Mouse (Mus musculus): Measurements from ENCODE around the gene Xlr5a. TPM values are rescaled to one million over a fixed set of nuclear protein-coding genes. Genes with fewer than 3 reads are reported as not detected.

Gene Xlr5a
- not detected for polyA plus RNA-seq (2014; fragmentation: Illumina TruSeq; extraction: RNeasy Lipid Tissue Mini Kit (QIAGEN cat#74804); ENCODE audit: low read depth, low replicate concordance)

GRCm38 (mm10) chrX:73292876-73293275, at the start of gene Xlr5a, which contains the start of gene Xlr5c:
TSS of gene Xlr5a (minus strand) at chrX:73292976.
TSS of gene Xlr5c (minus strand) at chrX:73292976.

GRCm38 (mm10) chrX:73342483-73342895, 49.7 kb upstream of the Xlr5a start, which contains the start of gene Zfp275:
TSS of gene Zfp275 (plus strand) at chrX:73342621.

GRCm38 (mm10) chrX:73336740-73337139, 44.0 kb upstream of the Xlr5a start, which contains the start of gene Gm45015:
TSS of gene Gm45015 (minus strand) at chrX:73336840.

GRCm38 (mm10) chrX:73265270-73265669, 27.5 kb downstream of the Xlr5a start, which contains the start of gene Xlr3c:
TSS of gene Xlr3c (minus strand) at chrX:73265390.

GRCm38 (mm10) chrX:73242821-73243325, 49.9 kb downstream of the Xlr5a start, which contains the start of gene Xlr4c:
TSS of gene Xlr4c (minus strand) at chrX:73243130.

GRCm38 (mm10) chrX:73227914-73228605, 64.7 kb downstream of the Xlr5a start, which contains the start of gene F8a:
TSS of gene F8a (plus strand) at chrX:73228291.

GRCm38 (mm10) chrX:73213819-73214564, 78.8 kb downstream of the Xlr5a start, which contains the start of gene Xlr4b:
TSS of gene Xlr4b (plus strand) at chrX:73214333.

GRCm38 (mm10) chrX:73191934-73192333, 100.8 kb downstream of the Xlr5a start, which contains the start of gene Xlr3b:
TSS of gene Xlr3b (plus strand) at chrX:73192207.

GRCm38 (mm10) chrX:73176889-73177288, 115.9 kb downstream of the Xlr5a start, which contains the start of gene Spin2d:
TSS of gene Spin2d (minus strand) at chrX:73176989.

GRCm38 (mm10) chrX:73149350-73149749, 143.4 kb downstream of the Xlr5a start, which contains the start of gene DXBay18:
TSS of gene DXBay18 (minus strand) at chrX:73149450.

GRCm38 (mm10) chrX:73148496-73148895, 144.3 kb downstream of the Xlr5a start, which contains the start of gene Xlr5b:
TSS of gene Xlr5b (plus strand) at chrX:73148796.

GRCm38 (mm10) chrX:73116747-73117146, 176.0 kb downstream of the Xlr5a start, which contains the start of gene Gm14685:
TSS of gene Gm14685 (plus strand) at chrX:73117047.

GRCm38 (mm10) chrX:73096941-73097508, 195.8 kb downstream of the Xlr5a start, which contains the start of gene Xlr3a:
TSS of gene Xlr3a (minus strand) at chrX:73097095.

GRCm38 (mm10) chrX:73082267-73083055, 210.3 kb downstream of the Xlr5a start, which contains the start of gene Xlr4a:
TSS of gene Xlr4a (minus strand) at chrX:73082478.

GRCm38 (mm10) chrX:73064415-73064793, 228.4 kb downstream of the Xlr5a start, which contains the start of gene Pnma3:
TSS of gene Pnma3 (plus strand) at chrX:73064787.

Other genes starting within 250 kb of the Xlr5a start
- gene Pnma3, start 228.2 kb downstream of the Xlr5a start, polyA plus RNA-seq (2014; fragmentation: Illumina TruSeq; extraction: RNeasy Lipid Tissue Mini Kit (QIAGEN cat#74804); ENCODE audit: low read depth, low replicate concordance): not detected
- gene Xlr4a, start 210.5 kb downstream of the Xlr5a start, polyA plus RNA-seq (2014; fragmentation: Illumina TruSeq; extraction: RNeasy Lipid Tissue Mini Kit (QIAGEN cat#74804); ENCODE audit: low read depth, low replicate concordance): 0.58 TPM
- gene Xlr3a, start 195.9 kb downstream of the Xlr5a start, polyA plus RNA-seq (2014; fragmentation: Illumina TruSeq; extraction: RNeasy Lipid Tissue Mini Kit (QIAGEN cat#74804); ENCODE audit: low read depth, low replicate concordance): 19.4 TPM
- gene Gm14685, start 175.9 kb downstream of the Xlr5a start, polyA plus RNA-seq (2014; fragmentation: Illumina TruSeq; extraction: RNeasy Lipid Tissue Mini Kit (QIAGEN cat#74804); ENCODE audit: low read depth, low replicate concordance): not detected
- gene Xlr5b, start 144.2 kb downstream of the Xlr5a start, polyA plus RNA-seq (2014; fragmentation: Illumina TruSeq; extraction: RNeasy Lipid Tissue Mini Kit (QIAGEN cat#74804); ENCODE audit: low read depth, low replicate concordance): not detected
- not detected for gene DXBay18, start 143.5 kb downstream of the Xlr5a start, polyA plus RNA-seq (2014; fragmentation: Illumina TruSeq; extraction: RNeasy Lipid Tissue Mini Kit (QIAGEN cat#74804); ENCODE audit: low read depth, low replicate concordance)
- gene Spin2d, start 116.0 kb downstream of the Xlr5a start, polyA plus RNA-seq (2014; fragmentation: Illumina TruSeq; extraction: RNeasy Lipid Tissue Mini Kit (QIAGEN cat#74804); ENCODE audit: low read depth, low replicate concordance): not detected
- gene Xlr3b, start 100.8 kb downstream of the Xlr5a start, polyA plus RNA-seq (2014; fragmentation: Illumina TruSeq; extraction: RNeasy Lipid Tissue Mini Kit (QIAGEN cat#74804); ENCODE audit: low read depth, low replicate concordance): 1.2 TPM
- gene Xlr4b, start 78.6 kb downstream of the Xlr5a start, polyA plus RNA-seq (2014; fragmentation: Illumina TruSeq; extraction: RNeasy Lipid Tissue Mini Kit (QIAGEN cat#74804); ENCODE audit: low read depth, low replicate concordance): 1.3 TPM
- 4.0 TPM for gene F8a, start 64.7 kb downstream of the Xlr5a start, polyA plus RNA-seq (2014; fragmentation: Illumina TruSeq; extraction: RNeasy Lipid Tissue Mini Kit (QIAGEN cat#74804); ENCODE audit: low read depth, low replicate concordance)
- gene Xlr4c, start 49.8 kb downstream of the Xlr5a start, polyA plus RNA-seq (2014; fragmentation: Illumina TruSeq; extraction: RNeasy Lipid Tissue Mini Kit (QIAGEN cat#74804); ENCODE audit: low read depth, low replicate concordance): not detected
- not detected for gene Xlr3c, start 27.6 kb downstream of the Xlr5a start, polyA plus RNA-seq (2014; fragmentation: Illumina TruSeq; extraction: RNeasy Lipid Tissue Mini Kit (QIAGEN cat#74804); ENCODE audit: low read depth, low replicate concordance)
- gene Xlr5c, start within 50 bp of the Xlr5a start, polyA plus RNA-seq (2014; fragmentation: Illumina TruSeq; extraction: RNeasy Lipid Tissue Mini Kit (QIAGEN cat#74804); ENCODE audit: low read depth, low replicate concordance): not detected
- gene Gm45015, start 43.9 kb upstream of the Xlr5a start, polyA plus RNA-seq (2014; fragmentation: Illumina TruSeq; extraction: RNeasy Lipid Tissue Mini Kit (QIAGEN cat#74804); ENCODE audit: low read depth, low replicate concordance): not detected
- 6.0 TPM for gene Zfp275, start 49.6 kb upstream of the Xlr5a start, polyA plus RNA-seq (2014; fragmentation: Illumina TruSeq; extraction: RNeasy Lipid Tissue Mini Kit (QIAGEN cat#74804); ENCODE audit: low read depth, low replicate concordance)
- not detected for gene Gm18336, start 105.8 kb upstream of the Xlr5a start, polyA plus RNA-seq (2014; fragmentation: Illumina TruSeq; extraction: RNeasy Lipid Tissue Mini Kit (QIAGEN cat#74804); ENCODE audit: low read depth, low replicate concordance)
- not detected for gene Zfp92, start 118.1 kb upstream of the Xlr5a start, polyA plus RNA-seq (2014; fragmentation: Illumina TruSeq; extraction: RNeasy Lipid Tissue Mini Kit (QIAGEN cat#74804); ENCODE audit: low read depth, low replicate concordance)
- not detected for gene Trex2, start 142.4 kb upstream of the Xlr5a start, polyA plus RNA-seq (2014; fragmentation: Illumina TruSeq; extraction: RNeasy Lipid Tissue Mini Kit (QIAGEN cat#74804); ENCODE audit: low read depth, low replicate concordance)
- 8.2 TPM for gene Haus7, start 166.1 kb upstream of the Xlr5a start, polyA plus RNA-seq (2014; fragmentation: Illumina TruSeq; extraction: RNeasy Lipid Tissue Mini Kit (QIAGEN cat#74804); ENCODE audit: low read depth, low replicate concordance)
- 75.2 TPM for gene Bgn, start 190.6 kb upstream of the Xlr5a start, polyA plus RNA-seq (2014; fragmentation: Illumina TruSeq; extraction: RNeasy Lipid Tissue Mini Kit (QIAGEN cat#74804); ENCODE audit: low read depth, low replicate concordance)
- gene Atp2b3, start 210.1 kb upstream of the Xlr5a start, polyA plus RNA-seq (2014; fragmentation: Illumina TruSeq; extraction: RNeasy Lipid Tissue Mini Kit (QIAGEN cat#74804); ENCODE audit: low read depth, low replicate concordance): not detected